Mouse (Mus musculus) mesoderm, embryonic 11.5 days (tissue): ENCODE results near the gene Mex3a.
"Not testable (repeated sequence)": the region's sequence is repeated elsewhere in the genome, so short reads cannot be mapped to it uniquely, and the experiment has no call there.

Source experiments
- DNase-seq: peaks from one replicate; pipeline ENCODE4 v3.0.0-alpha.2; 2012; ENCODE audit warnings: low read depth, low spot score

Mex3a gene

GRCm38 (mm10) chr3:88567892-88568291 is 35.7 kb downstream of the Mex3a start:
- DNase-seq, result no peak

GRCm38 (mm10) chr3:88568615-88569014 is 36.4 kb downstream of the Mex3a start:
- DNase-seq, result no peak

GRCm38 (mm10) chr3:88569093-88569492 is 36.9 kb downstream of the Mex3a start:
- DNase-seq, result no peak

- DNase-seq, result no peak
Observed at GRCm38 (mm10) chr3:88569694-88570093, 37.5 kb downstream of the Mex3a start.

GRCm38 (mm10) chr3:88570341-88570740 is 38.1 kb downstream of the Mex3a start:
- no peak for DNase-seq

GRCm38 (mm10) chr3:88571856-88572255 is 39.7 kb downstream of the Mex3a start:
- no peak for DNase-seq

GRCm38 (mm10) chr3:88572835-88573234 is 40.6 kb downstream of the Mex3a start:
- no peak for DNase-seq

- DNase-seq, result no peak
Observed at GRCm38 (mm10) chr3:88573810-88574209, 41.6 kb downstream of the Mex3a start.

- DNase-seq, result no peak
Observed at GRCm38 (mm10) chr3:88575540-88575939, 43.3 kb downstream of the Mex3a start, which contains the start of gene Ssr2. Gene Ssr2, plus strand, starts transcription at chr3:88575876.

- DNase-seq, result not testable (repeated sequence)
Observed at GRCm38 (mm10) chr3:88577846-88578245, 45.7 kb downstream of the Mex3a start.

- DNase-seq, result no peak
Observed at GRCm38 (mm10) chr3:88578498-88579424, 46.6 kb downstream of the Mex3a start.

GRCm38 (mm10) chr3:88579454-88580117 is 47.4 kb downstream of the Mex3a start:
- DNase-seq, result peak; percentile 75

- no peak for DNase-seq
Observed at GRCm38 (mm10) chr3:88585769-88586168, 53.6 kb downstream of the Mex3a start.

- DNase-seq, result no peak
Observed at GRCm38 (mm10) chr3:88586640-88587039, 54.4 kb downstream of the Mex3a start.

- no peak for DNase-seq
Observed at GRCm38 (mm10) chr3:88590246-88590645, 58.1 kb downstream of the Mex3a start.
